Mouse (Mus musculus) cortical plate, adult 2 months (tissue): ENCODE measurements around the gene Tgfb3.

ENCODE experiments used
- CTCF ChIP-seq: fragments of 200-500 bp; IDR thresholded peaks from 2 replicates; pipeline ENCODE4 v1.5.1; 2011; ENCODE audit warnings: mild to moderate bottlenecking, control low read depth, low read length; ENCODE audit not compliant: insufficient read depth; ENCODE audit errors: extremely low read depth
- POLR2A ChIP-seq: fragments of 200-500 bp; IDR thresholded peaks from 2 replicates; pipeline ENCODE4 v1.6.1; 2011; ENCODE audit warnings: mild to moderate bottlenecking, low read length, control low read depth; ENCODE audit not compliant: insufficient read depth; ENCODE audit errors: extremely low read depth

- TF ChIP-seq CTCF (no peak), POLR2A (no peak)
These were observed 42.3 kb downstream of the Tgfb3 start for GRCm38 (mm10) chr12:86036368-86037166.
